Mouse (Mus musculus): ENCODE data around the gene Adgrg2.

Gene Adgrg2

GRCm38 (mm10) chrX:160502048-160503041, 111.9 kb downstream of the Adgrg2 start, which contains the start of gene Phka2:
Gene Phka2, plus strand, starts transcription at chrX:160502166.
- peak; percentile 87 for DNase-seq

- DNase-seq, result no peak
Measured at GRCm38 (mm10) chrX:160509046-160509445, 118.6 kb downstream of the Adgrg2 start.

GRCm38 (mm10) chrX:160510197-160510596, 119.7 kb downstream of the Adgrg2 start:
- DNase-seq, result no peak

DNA sequence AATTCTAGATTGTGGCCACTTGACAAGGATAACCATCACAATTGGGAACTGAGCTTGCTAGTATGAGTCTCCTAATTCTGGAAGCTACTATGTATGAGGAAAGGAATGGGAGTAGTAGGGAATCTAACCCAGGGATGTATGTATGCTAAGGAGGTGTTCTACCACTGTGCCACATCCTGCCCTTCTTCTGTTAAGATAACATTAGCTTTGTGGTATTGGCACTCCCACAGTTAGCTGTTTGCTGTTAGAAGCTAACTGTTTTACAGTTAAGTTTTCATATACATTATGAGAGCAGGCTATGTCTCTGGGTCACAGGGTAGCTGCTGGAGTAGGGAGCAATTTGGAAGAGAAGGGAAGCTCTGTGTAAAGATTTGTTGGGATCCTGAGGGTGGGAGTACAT, 125.5 kb downstream of the Adgrg2 start:
- no peak for DNase-seq

DNA sequence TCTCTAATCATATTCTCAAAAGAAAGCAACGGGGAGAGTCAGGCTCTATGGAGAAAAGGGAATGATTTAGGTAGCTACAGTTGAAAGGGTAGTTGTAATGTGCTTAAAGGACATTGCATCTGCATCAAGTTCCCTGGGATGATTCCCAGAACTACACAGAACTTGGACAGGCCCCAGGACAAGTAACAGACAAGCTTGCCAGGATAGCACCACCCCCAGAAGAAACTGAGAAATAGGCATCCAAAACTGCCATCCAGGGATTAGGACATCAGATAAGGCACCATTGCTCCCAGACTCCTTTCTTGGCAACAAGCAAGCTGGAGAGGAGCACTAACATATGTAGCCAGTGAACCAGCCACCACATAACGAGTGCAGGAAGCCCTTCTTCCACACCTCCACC, 152.3 kb downstream of the Adgrg2 start:
- DNase-seq, result no peak

Data from kidney, adult 9 months (tissue).